Mouse (Mus musculus): ENCODE results near the gene Tead2. TPM values are rescaled to one million over a fixed set of nuclear protein-coding genes. Genes with fewer than 3 reads are reported as not detected.

The Tead2 gene
- polyA plus RNA-seq, 1 experiment from 2014 or later: 123 TPM

DNA sequence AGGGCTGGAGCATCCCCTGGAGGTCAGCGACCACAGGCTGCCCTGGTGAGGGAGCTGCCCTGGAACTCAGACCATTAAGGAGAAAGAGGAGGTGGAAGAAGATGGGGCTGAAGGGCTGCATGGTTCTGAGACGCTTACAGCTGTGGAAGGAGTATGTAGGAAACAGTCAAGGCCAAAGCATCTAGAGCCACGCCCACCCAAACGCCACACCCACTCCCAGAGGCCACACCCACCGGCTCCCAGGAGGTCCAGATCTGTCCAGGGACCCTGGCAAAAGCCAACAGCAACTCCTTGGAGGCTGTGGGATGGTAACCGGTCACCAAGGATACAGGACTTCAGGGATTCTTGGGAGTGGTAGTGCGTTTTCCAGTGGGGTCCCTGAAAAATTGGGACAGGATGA, 37.0 kb upstream of the Tead2 start:
- Histone ChIP-seq H3K4me3 (replicated peaks) (no peak overlapping the region), H3K4me2 (no peak overlapping the region), H3K4me1 (peaks cover 13% of the 10 kb centered on the region), H3K27me3 (replicated peaks) (peaks cover 96% of the 10 kb centered on the region), H3K9me3 (no peaks in the 10 kb centered on the region), H3K27ac (no peak overlapping the region), H3K9ac (no peak overlapping the region), H3K36me3 (no peaks in the 10 kb centered on the region)
- ATAC-seq (ENCODE audit: insufficient read depth, low FRiP score, low read depth): no peak
- 24% methylated on average over 7 of the region's 7 CpGs for WGBS

DNA sequence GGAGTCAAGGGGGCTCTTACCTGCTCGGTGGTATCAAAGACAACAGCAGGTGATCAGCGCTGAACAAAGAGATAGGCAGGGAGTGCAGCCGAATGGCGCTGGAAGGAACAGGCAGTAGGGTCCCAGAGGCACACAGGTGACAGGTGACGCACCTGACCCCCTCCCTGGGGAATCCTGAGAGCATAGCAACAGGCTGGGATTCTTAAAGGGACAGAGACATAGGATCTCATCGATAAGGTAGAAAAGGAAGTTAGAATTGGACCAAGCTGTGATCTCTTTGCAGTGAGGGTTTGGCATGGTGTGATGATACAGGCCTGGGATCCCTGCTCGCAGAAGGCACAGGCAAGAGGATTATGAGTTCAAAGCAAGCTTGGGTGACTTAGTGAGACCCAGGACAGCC, 36.1 kb upstream of the Tead2 start, which contains the start of gene Gfy:
TSS of gene Gfy (minus strand) at position 101 of the 400 bp plus-strand sequence.
- no peak within 1 kb of the TSS for H3K4me3 ChIP-seq (replicated peaks)
- peaks cover 99% of the 10 kb centered on the region for H3K27me3 ChIP-seq (replicated peaks)
- H3K4me2 ChIP-seq: no peak within 1 kb of the TSS
- WGBS: 23% methylated on average over 7 of the region's 7 CpGs
- H3K9me3 ChIP-seq: no peaks in the 10 kb centered on the region
- no peak within 1 kb of the TSS for H3K27ac ChIP-seq
- H3K36me3 ChIP-seq: no peaks in the 10 kb centered on the region
- no peak for ATAC-seq (ENCODE audit: insufficient read depth, low FRiP score, low read depth)
- no peak within 1 kb of the TSS for H3K9ac ChIP-seq
- H3K4me1 ChIP-seq: peaks cover 13% of the 10 kb centered on the region

DNA sequence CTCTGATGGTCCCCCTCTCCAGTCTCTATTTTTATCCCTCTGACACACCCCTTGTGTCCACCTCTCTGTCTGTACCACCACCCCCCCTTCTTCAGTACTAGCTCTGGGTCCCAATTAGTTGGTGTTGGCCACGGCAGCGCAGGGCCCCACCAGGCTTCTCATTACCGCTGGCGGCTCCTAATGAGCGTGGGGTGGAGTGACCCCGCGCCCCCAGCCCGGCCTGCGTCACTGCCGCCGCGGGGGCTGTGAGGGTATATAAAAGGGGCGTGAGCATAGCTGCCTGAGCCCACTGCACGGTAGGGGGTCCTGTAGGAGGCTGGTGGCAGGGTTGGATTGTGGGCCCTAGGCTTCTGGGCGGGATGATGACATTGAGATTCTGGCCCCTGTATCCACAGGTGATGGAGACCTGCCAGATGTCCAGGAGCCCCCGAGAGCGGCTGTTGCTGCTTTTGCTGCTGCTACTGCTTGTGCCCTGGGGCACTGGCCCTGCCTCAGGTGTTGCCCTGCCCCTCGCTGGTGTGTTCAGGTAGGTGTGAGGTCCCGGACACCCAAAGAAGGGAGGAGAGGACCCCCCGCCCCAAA, 34.6 kb upstream of the Tead2 start, which contains the start of gene Pth2:
TSS of gene Pth2 (plus strand) at position 100 of the 582 bp plus-strand sequence.
- no peaks in the 10 kb centered on the region for H3K36me3 ChIP-seq
- no peak within 1 kb of the TSS for H3K4me3 ChIP-seq (replicated peaks)
- WGBS: 18% methylated on average over 20 of the region's 20 CpGs
- H3K27me3 ChIP-seq (replicated peaks): peaks cover 98% of the 10 kb centered on the region
- H3K27ac ChIP-seq: no peak within 1 kb of the TSS
- no peak within 1 kb of the TSS for H3K9ac ChIP-seq
- no peak for ATAC-seq (ENCODE audit: insufficient read depth, low FRiP score, low read depth)
- peaks cover 12% of the 10 kb centered on the region for H3K4me1 ChIP-seq
- H3K4me2 ChIP-seq: peak within 1 kb of the TSS; percentile 66
- no peaks in the 10 kb centered on the region for H3K9me3 ChIP-seq

DNA sequence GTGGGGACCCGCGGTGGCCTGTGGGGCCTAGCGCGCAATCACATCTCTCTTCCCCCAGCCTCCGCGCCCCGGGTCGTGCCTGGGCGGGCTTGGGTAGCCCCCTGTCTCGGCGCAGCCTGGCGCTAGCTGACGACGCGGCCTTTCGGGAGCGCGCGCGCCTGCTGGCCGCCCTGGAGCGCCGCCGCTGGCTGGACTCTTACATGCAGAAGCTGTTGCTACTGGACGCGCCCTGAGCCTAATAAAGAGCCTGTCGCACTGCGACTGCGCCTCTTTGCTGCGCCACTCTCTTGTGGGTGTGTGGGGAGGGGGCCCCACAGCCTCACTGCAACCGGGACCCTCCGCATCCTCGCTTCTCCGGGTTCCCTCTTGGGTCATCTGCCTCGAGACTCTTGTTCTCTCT, 34.0 kb upstream of the Tead2 start:
- Histone ChIP-seq H3K27me3 (replicated peaks) (peaks cover 96% of the 10 kb centered on the region), H3K4me2 (peak overlapping the region; percentile 66), H3K4me1 (peaks cover 7% of the 10 kb centered on the region; the same call in 1 of the 2 replicates), H3K4me3 (replicated peaks) (no peak overlapping the region), H3K9me3 (no peaks in the 10 kb centered on the region), H3K36me3 (no peaks in the 10 kb centered on the region), H3K27ac (no peak overlapping the region), H3K9ac (no peak overlapping the region)
- ATAC-seq (ENCODE audit: insufficient read depth, low FRiP score, low read depth): no peak
- 6% methylated on average over 35 of the region's 35 CpGs for WGBS

DNA sequence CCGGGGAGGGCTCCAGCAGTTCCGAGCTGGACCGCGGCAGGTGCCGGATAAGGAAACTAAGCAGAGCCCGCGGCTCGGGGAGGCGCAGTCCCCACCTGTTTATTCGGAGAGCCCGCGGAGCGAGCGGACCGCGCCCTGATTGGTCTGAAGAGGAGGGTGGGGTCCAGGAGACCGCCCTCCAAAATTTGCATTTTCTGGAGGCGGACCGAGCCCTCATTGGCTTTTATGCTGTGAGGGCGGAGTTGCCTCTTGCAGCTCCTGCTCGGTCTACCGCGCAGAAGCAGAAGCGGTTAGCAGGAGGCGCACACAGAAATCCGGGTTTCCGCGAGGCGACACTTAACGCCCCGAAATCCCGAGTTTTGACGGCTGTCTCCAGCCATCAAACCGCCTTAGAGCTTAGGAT, 33.4 kb upstream of the Tead2 start:
- WGBS: under 1% methylated on average over 34 of the region's 34 CpGs
- Histone ChIP-seq H3K4me1 (peaks cover 7% of the 10 kb centered on the region; the same call in 1 of the 2 replicates), H3K9me3 (no peaks in the 10 kb centered on the region), H3K4me2 (peak overlapping the region; percentile 66), H3K27ac (no peak overlapping the region), H3K4me3 (replicated peaks) (peak overlapping the region; percentile 32), H3K9ac (no peak overlapping the region), H3K36me3 (no peaks in the 10 kb centered on the region), H3K27me3 (replicated peaks) (peaks cover 93% of the 10 kb centered on the region)
- ATAC-seq (ENCODE audit: insufficient read depth, low FRiP score, low read depth): peak; percentile 93

DNA sequence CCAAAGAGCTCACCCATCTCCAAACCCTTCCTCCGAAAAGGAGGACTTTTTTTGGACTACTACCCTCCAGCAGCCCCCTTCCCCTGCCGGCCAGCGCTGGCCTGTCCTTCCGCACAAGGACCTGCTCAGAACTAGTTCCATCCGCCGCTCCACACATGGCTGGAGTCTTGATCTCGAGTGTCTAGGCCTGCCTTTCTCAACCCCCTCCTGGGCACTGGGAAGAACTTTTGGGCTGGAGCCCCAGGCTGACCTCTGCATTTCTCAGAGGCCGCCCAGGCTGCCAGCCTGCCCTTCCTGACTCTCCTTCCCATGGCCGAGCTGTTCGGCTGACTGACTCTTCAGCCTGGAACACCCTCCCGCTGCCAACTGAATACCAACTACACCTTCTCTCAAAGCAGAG, 32.9 kb upstream of the Tead2 start:
- H3K4me1 ChIP-seq: peaks cover 7% of the 10 kb centered on the region; the same call in 1 of the 2 replicates
- H3K27me3 ChIP-seq (replicated peaks): peaks cover 89% of the 10 kb centered on the region
- H3K9me3 ChIP-seq: no peaks in the 10 kb centered on the region
- H3K9ac ChIP-seq: no peak overlapping the region
- peak overlapping the region; percentile 32 for H3K4me3 ChIP-seq (replicated peaks)
- 11% methylated on average over 11 of the region's 11 CpGs for WGBS
- H3K27ac ChIP-seq: no peak overlapping the region
- H3K36me3 ChIP-seq: no peaks in the 10 kb centered on the region
- peak overlapping the region; percentile 66 for H3K4me2 ChIP-seq
- no peak for ATAC-seq (ENCODE audit: insufficient read depth, low FRiP score, low read depth)

DNA sequence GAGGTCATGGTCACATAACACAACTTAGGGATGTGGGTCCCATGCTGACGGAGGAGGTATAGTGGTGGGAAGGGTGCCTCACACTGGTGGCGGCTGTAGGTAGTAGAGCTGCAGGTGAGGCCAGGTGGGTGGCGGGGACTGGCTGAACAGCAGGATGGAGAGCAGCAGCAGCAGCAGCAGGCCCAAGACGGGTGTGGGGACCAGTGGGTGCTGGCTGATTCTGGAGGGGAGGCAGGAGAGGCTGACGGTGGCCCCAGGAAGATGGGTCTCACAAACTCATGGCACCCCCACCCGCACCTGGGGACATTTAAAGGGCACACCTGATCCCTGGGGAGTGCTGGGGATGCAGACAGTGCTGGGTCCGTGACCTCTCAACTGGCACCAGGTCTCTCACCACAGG, 31.9 kb upstream of the Tead2 start:
- no peaks in the 10 kb centered on the region for H3K36me3 ChIP-seq
- no peak overlapping the region for H3K9ac ChIP-seq
- peaks cover 82% of the 10 kb centered on the region for H3K27me3 ChIP-seq (replicated peaks)
- no peak overlapping the region for H3K4me2 ChIP-seq
- 58% methylated on average over 7 of the region's 7 CpGs for WGBS
- H3K9me3 ChIP-seq: no peaks in the 10 kb centered on the region
- H3K4me3 ChIP-seq (replicated peaks): no peak overlapping the region
- H3K27ac ChIP-seq: no peak overlapping the region
- no peak for ATAC-seq (ENCODE audit: insufficient read depth, low FRiP score, low read depth)
- peaks cover 7% of the 10 kb centered on the region; the same call in 1 of the 2 replicates for H3K4me1 ChIP-seq

DNA sequence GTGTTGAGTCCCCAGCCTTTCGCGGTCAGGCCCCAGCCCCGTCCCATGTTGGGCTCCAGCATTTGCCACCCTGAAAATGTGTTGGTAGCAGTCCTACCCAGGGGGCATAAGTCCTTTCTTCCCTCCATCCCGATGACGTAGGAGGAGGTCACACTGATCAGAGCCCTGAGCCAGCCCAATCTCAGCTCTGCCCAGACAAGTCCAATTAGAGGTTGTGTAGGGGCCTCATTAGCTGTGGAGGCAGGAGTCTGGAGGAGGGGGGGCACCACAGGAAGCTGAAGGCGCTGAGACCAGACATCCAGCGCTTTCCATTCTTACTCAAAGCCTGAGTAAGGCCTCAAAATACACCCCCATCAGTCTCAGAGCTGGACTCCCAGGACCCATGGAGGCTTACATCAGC, 29.6 kb upstream of the Tead2 start:
- H3K4me2 ChIP-seq: no peak overlapping the region
- no peaks in the 10 kb centered on the region for H3K9me3 ChIP-seq
- no peak overlapping the region for H3K9ac ChIP-seq
- H3K27ac ChIP-seq: no peak overlapping the region
- ATAC-seq (ENCODE audit: insufficient read depth, low FRiP score, low read depth): no peak
- no peak overlapping the region for H3K4me3 ChIP-seq (replicated peaks)
- WGBS: 67% methylated on average over 7 of the region's 7 CpGs
- peaks cover 75% of the 10 kb centered on the region for H3K27me3 ChIP-seq (replicated peaks)
- H3K4me1 ChIP-seq: peaks cover 7% of the 10 kb centered on the region; the same call in 1 of the 2 replicates
- H3K36me3 ChIP-seq: no peaks in the 10 kb centered on the region

DNA sequence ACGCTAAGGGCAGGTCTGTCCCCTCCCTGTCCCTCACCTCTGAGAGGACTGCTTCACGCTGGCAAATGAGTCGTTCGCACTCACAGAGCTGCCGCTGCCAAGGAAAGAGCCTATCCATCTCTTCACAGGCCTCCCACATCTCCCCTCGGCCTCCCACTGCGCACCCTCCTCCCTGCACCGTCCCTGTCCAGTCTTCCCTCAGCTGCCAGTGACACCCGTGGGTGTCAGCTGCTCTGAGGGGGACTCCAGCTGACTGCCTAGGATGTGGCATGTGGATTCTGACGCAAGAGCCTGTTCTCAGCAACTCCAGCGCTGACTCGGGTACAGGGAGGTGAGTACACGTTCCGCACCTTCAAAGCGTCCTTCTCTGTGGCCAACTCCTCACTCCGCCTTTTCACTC, 26.0 kb upstream of the Tead2 start:
- Histone ChIP-seq H3K4me1 (0 out of 2 replicates have a peak, but pooled peaks cover 7% of the 10 kb centered on the region), H3K27ac (no peak overlapping the region), H3K36me3 (no peaks in the 10 kb centered on the region), H3K4me3 (replicated peaks) (no peak overlapping the region), H3K9ac (no peak overlapping the region), H3K27me3 (replicated peaks) (peaks cover 44% of the 10 kb centered on the region), H3K4me2 (no peak overlapping the region), H3K9me3 (no peaks in the 10 kb centered on the region)
- no peak for ATAC-seq (ENCODE audit: insufficient read depth, low FRiP score, low read depth)
- 47% methylated on average over 16 of the region's 16 CpGs for WGBS

DNA sequence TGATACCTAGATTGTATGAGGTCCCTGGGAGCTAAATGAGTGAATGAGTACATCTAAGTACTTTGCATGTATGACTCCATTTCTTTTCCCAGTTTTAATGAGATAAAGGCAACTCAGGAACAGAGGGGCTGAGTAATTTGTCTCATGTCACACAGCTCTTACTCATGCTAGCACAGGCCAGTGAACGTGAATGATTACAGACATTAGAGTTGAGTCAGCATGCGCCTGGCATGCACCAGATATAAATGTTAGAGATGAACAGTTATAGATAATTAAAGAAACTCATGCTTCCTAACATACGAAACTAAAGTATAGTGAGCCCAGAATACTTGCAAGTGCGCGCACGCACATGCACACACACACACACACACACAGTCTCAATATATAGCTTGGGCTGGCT, 25.4 kb upstream of the Tead2 start:
- 88% methylated on average over 6 of the region's 6 CpGs for WGBS

DNA sequence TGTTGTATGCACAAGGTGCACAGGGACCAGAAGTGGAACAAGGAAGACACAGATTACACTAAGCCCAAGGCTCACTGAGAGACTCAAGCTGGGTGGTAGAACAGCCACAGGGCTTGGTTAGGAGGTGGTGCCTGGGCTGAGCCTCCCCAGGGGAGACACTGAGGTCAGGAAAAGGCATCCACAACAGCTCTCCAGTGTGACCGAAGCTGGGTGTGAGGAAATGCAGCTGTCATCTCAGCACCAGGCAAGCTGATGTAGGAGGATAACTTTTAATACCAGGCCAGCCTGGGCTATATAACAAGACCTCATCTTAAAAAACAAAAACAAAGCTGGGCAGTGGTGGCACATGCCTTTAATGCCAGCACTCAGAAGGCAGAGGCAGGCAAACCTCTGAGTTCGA, 24.4 kb upstream of the Tead2 start:
- ATAC-seq (ENCODE audit: insufficient read depth, low FRiP score, low read depth): no peak
- Histone ChIP-seq H3K4me2 (no peak overlapping the region), H3K4me1 (0 out of 2 replicates have a peak, but pooled peaks cover 7% of the 10 kb centered on the region), H3K27ac (no peak overlapping the region), H3K36me3 (no peaks in the 10 kb centered on the region), H3K9me3 (no peaks in the 10 kb centered on the region), H3K9ac (no peak overlapping the region), H3K27me3 (replicated peaks) (peaks cover 29% of the 10 kb centered on the region), H3K4me3 (replicated peaks) (no peak overlapping the region)
- WGBS: 55% methylated on average over 2 of the region's 2 CpGs

More for the DNA sequence above, 25.4 kb upstream of the Tead2 start:
- Histone ChIP-seq H3K9me3 (no peaks in the 10 kb centered on the region), H3K36me3 (no peaks in the 10 kb centered on the region), H3K4me3 (replicated peaks) (no peak overlapping the region), H3K9ac (no peak overlapping the region), H3K4me2 (no peak overlapping the region), H3K4me1 (0 out of 2 replicates have a peak, but pooled peaks cover 7% of the 10 kb centered on the region), H3K27ac (no peak overlapping the region), H3K27me3 (replicated peaks) (peaks cover 38% of the 10 kb centered on the region)
- no peak for ATAC-seq (ENCODE audit: insufficient read depth, low FRiP score, low read depth)

DNA sequence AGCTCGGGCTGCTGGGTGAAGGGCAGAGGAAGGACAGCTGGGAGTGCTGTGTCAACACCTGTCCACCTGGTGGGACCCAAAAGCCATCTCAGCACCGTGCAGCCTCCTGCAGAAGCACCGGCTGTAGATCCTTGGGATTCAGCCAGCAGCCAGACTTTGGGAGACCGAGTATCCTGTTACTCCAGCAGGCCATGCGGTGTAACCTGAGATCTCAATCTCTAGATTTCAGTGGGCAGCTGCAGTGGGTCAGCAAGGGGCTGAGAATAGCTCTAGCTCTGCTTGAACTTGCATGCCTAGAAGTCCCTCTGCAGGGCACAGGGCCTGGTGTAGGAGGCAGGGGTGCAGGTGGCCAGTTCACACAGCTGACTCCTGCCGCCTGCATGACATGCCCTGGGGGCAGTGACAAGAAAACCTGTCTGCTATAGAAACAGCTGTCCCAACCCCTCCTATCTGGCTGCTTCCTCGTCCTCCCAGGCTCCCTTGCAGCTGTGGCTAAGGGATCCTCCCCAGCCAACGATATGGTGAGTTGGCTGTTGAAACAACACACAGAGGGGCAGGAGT, 23.7 kb upstream of the Tead2 start:
- H3K4me1 ChIP-seq: 0 out of 2 replicates have a peak, but pooled peaks cover 7% of the 10 kb centered on the region
- H3K9me3 ChIP-seq: no peaks in the 10 kb centered on the region
- 7% methylated on average over 8 of the region's 8 CpGs for WGBS
- H3K36me3 ChIP-seq: no peaks in the 10 kb centered on the region
- peaks cover 23% of the 10 kb centered on the region for H3K27me3 ChIP-seq (replicated peaks)
- ATAC-seq (ENCODE audit: insufficient read depth, low FRiP score, low read depth): peak; percentile 16; the same call in 1 of the 2 replicates
- no peak overlapping the region for H3K9ac ChIP-seq
- no peak overlapping the region for H3K4me2 ChIP-seq
- H3K4me3 ChIP-seq (replicated peaks): no peak overlapping the region
- H3K27ac ChIP-seq: 0 out of 2 replicates have a peak overlapping the region, but pooled peaks have one; percentile 21

Measured in stomach, embryonic 15.5 days (tissue).